15 mouse cellular contexts compared by ENCODE assay signal in the genomic region with DNA sequence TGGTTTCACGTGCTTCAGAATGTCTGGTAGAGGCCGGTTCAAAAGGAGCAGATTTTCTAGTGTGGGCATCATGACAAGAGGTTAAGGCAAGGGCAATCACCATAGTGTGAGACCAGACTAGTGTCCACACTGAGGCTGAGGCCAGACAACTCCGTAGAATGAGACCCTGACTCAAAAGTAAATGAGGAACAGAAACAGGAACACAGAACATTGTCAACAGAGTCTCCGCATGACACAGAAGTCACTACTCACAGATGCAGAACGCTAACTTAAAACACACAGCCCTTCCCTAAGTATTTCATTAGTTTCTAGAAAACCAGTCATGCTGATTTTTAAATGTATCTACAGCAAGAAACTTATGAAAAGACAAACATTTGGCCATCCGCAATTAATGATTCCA.
"Had no signal": no experiment of that assay in that cellular context is flagged by ENCODE, and none has a peak within 500 bp of the region (broad histone marks: within the 10 kb centered on the region; RNA-seq: fewer than 3 reads in every experiment).

No protein-coding gene starts in this region.

- H3K27ac ChIP-seq: kidney, postnatal 0 days; layer of hippocampus, adult 2 months; liver, embryonic 13.5 days; stomach, postnatal 0 days had no signal

- H3K4me3 ChIP-seq: layer of hippocampus, adult 2 months; liver, embryonic 13.5 days had no signal

- DNase-seq: kidney, adult 2 months; kidney, postnatal 25 days; layer of hippocampus, adult 9-11 months; liver, embryonic 13.5 days; lung, adult 2 months; lung, postnatal 14 days; lung, postnatal 4 days; midbrain, embryonic 14.5 days; retina, postnatal 1 day; right cerebral cortex, postnatal 25 days; thymus, postnatal 25 days had no signal

- H3K4me1 ChIP-seq: liver, embryonic 13.5 days had no signal

- ATAC-seq: intestine, postnatal 0 days had no signal

- H3K27me3 ChIP-seq: liver, embryonic 13.5 days had no signal
